Mouse (Mus musculus) lung, postnatal 36 days (tissue): ENCODE results near the gene Sema5a.
A peak's percentile ranks its signal among the peaks of the same experiment; 100 is the strongest.

ENCODE experiments used
- DNase-seq: peaks from one replicate; pipeline ENCODE4 v3.0.0; 2022; ENCODE audit warnings: mixed read lengths

Sema5a gene

GRCm38 (mm10) chr15:32311287-32311686, 66.7 kb downstream of the Sema5a start:
- no peak for DNase-seq

GRCm38 (mm10) chr15:32317074-32317473, 72.5 kb downstream of the Sema5a start:
- DNase-seq = no peak

DNA sequence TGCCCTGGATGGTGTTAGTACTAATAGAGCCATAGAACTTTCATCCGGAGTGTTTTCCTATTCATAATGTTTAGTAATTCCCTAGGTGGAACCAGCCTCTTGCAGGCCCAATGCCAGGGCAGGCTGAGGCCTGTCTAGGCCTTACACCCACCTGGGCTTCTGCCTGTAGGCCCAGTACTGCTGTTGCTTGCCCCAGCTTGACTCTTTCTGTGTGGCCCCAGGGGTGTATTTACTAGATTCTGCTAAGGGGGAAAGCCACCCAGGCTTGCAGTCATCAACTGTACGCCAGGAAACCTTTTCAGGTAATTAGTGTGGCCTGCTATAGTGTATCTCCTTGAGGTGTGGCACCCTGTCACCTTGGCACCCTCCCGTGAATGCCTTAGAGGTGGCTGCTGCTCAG, 76.1 kb downstream of the Sema5a start:
- no peak for DNase-seq

GRCm38 (mm10) chr15:32322455-32323220, 78.0 kb downstream of the Sema5a start:
- DNase-seq = no peak

GRCm38 (mm10) chr15:32323224-32323623, 78.6 kb downstream of the Sema5a start:
- DNase-seq = no peak

GRCm38 (mm10) chr15:32324105-32324504, 79.5 kb downstream of the Sema5a start:
- DNase-seq = no peak

DNA sequence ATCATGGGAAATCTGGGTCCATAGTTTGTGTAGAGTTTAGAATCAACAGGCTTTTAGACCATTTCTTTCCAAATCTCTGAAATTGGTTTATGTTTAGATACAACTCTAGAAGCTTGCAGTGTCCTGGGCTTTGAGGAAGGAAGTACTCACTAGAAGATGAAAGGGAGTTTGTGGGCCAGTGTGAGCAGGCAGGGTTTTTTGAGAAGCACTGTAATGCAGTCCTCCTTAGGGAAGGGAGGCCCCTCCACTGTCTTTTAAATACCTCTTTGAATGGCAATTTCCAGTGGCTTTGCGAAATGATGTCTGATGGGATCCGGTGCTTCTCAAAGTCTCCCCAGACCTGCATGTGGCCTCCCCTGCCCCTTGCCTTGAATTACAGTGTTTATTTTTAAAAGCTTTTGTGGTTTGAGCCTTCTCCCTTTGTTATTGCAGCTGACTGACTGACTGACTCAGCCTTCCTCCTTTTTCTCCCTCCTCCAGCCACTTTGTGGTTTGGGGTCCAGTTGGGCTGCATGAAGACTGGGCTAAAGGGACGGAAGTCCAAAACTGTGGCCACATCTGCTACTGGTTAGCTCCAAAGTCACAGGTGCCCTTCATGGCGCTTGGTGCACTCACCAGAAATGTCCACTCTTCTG, 83.9 kb downstream of the Sema5a start:
- DNase-seq = no peak

- no peak for DNase-seq
Measured at GRCm38 (mm10) chr15:32329670-32330330, 85.2 kb downstream of the Sema5a start.

DNA sequence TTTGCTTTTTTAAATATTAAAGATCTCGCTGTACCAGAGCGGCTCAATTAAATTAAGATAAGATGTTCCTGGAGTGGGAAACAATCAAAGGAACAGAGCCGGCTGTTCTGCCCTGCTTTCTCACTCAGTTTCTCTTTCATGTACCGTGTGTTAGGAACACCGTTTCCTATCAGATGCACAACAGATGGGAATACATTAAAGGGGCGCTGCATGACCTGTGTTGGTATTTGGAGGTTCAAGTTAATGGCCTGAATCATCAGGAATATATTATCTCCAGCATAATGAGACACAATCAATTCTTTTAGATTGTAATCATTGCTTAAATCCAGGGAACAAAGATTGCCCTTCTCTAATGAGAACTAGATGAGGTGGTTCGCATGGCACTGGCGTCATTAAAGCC, 85.8 kb downstream of the Sema5a start:
- no peak for DNase-seq

- DNase-seq = no peak
Measured at GRCm38 (mm10) chr15:32331037-32331436, 86.4 kb downstream of the Sema5a start.

DNA sequence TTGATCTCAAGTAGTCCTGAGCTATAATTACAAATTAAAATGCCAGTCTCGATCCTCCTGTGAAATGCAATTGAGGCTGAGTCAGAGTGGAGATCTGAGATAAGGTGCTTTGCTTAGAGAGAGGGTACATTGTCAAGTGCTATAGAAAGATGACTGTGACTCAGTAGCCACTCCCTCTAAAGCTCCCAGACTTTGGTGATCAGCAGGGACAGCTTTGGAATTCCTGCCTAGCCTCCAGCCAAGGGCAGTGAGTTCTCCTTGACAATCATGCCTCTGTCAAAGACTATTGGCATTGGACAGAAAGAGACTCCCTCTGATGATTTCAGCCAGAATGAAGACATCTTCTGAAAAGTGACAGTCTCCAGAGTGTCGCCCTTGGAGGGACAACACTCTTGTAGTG, 88.8 kb downstream of the Sema5a start:
- no peak for DNase-seq

- no peak for DNase-seq
Measured at GRCm38 (mm10) chr15:32337810-32338209, 93.2 kb downstream of the Sema5a start.

DNA sequence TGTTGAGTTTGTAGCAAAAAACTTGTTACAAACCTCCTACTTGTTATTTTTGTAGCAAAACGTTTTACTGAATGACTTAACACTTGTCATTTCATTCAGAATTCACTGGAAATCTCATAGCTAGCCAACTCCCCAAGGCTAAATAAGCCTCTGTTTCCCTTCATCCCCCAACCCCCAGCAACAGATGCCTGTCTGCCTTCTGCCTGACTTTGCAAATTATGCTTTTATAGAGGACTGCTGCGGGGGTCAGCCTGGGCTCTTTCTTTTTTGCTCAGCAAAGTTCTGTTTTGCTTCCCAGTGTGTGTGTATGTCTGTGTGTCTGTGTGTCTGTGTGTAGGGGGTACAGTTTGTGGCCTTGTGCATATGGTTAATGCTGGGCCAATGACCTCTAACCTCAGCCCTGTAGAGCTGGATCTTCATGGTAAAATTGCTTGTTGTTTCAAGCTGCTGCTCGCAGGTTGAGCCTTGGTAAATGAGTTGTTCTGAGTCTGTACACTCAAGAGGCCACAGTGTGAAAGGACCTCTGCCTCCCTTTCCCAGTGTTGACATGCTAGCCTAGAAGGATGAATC, 94.2 kb downstream of the Sema5a start:
- DNase-seq = no peak

- no peak for DNase-seq
Measured at GRCm38 (mm10) chr15:32339426-32339825, 94.8 kb downstream of the Sema5a start.

- no peak for DNase-seq
Measured at GRCm38 (mm10) chr15:32341423-32341822, 96.8 kb downstream of the Sema5a start.

GRCm38 (mm10) chr15:32343544-32343943, 98.9 kb downstream of the Sema5a start:
- no peak for DNase-seq

DNA sequence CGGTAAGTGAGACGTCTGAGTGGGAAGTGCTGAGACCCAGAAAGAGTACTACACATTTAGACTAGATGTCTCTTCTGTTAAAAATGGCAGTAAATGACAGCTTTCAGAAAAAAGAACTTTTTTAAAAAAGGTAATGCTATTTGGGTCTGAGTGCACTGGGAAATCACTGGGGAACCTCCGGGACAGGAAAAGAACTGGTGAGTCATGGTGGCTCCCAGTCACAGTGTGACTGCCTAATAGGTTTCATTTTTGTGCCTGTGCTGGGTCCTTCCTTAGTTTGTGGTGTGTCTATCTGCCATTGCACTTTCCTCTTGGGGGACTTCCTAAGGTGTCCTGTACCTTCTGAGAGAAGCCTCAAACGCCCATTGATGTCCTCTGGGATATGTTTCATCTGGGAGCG, 102.7 kb downstream of the Sema5a start:
- DNase-seq = no peak

GRCm38 (mm10) chr15:32349276-32349675, 104.7 kb downstream of the Sema5a start:
- DNase-seq = no peak

DNA sequence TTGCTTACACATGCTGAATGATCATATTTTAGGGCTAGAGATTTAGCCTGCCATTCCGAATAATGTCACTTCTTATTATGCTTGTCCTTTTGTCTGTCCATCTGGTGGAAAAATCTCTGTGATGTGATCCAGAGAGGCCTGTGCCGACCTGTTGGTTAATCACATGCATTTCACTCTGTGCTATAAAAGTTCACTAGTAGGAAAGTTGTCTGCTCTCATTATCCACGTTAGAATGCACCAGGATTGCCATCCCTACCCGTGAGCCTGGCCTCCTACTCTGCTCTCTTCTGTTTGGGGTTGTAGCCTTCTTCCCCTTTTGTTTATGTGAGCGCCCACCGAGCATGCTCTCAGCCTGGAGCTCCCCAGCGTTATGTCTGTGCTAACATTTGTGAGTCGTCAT, 108.4 kb downstream of the Sema5a start:
- DNase-seq = no peak

DNA sequence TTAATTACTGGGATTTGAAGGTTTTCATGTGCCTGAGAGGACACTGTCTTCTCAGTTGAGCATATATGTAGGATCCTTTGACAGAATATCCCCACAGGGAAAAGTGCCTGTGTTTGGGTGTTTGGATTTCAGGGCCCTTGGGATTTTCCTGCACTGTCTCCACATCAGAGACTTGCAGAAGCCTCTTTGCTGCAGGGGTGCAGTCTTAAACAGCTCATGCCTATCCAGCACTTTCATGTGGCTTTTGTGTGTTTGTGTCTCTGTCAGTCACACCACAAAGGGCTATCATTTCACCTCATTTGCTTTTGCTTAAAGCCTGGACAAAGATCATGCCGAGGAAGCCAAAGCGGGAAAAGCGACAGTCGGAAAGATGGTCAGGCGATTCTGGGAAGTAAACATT, 108.9 kb downstream of the Sema5a start:
- DNase-seq = no peak

- peak; percentile 24 for DNase-seq
Measured at GRCm38 (mm10) chr15:32356805-32357204, 112.2 kb downstream of the Sema5a start.

- no peak for DNase-seq
Measured at GRCm38 (mm10) chr15:32367841-32368240, 123.2 kb downstream of the Sema5a start.

GRCm38 (mm10) chr15:32370914-32371313, 126.3 kb downstream of the Sema5a start:
- DNase-seq = no peak

DNA sequence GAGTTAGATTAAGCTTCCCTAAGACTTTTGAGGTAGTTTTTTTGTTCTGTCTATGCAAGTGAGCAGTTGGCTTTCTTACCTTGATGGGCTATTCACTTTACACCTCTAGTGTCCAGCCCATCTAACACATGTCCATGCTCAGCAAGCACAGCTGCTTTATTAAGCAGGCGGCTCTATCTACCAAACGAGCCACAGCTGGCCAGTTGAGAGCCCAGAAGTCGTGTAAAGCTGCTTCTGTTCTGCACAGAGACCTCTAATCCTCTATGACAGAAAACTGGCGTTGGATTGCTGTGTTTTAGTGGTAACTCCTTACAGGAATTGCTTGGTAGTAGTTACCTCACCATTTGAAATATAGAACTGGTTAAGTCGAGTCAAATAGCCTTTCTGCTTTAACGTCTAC, 126.8 kb downstream of the Sema5a start:
- no peak for DNase-seq
